Mouse (Mus musculus): ENCODE measurements around the gene Mfsd2b. TPM values are rescaled to one million over a fixed set of nuclear protein-coding genes. Genes with fewer than 3 reads are reported as not detected.

The Mfsd2b gene
- polyA plus RNA-seq, 1 experiment from 2014 or later = 117 TPM

DNA sequence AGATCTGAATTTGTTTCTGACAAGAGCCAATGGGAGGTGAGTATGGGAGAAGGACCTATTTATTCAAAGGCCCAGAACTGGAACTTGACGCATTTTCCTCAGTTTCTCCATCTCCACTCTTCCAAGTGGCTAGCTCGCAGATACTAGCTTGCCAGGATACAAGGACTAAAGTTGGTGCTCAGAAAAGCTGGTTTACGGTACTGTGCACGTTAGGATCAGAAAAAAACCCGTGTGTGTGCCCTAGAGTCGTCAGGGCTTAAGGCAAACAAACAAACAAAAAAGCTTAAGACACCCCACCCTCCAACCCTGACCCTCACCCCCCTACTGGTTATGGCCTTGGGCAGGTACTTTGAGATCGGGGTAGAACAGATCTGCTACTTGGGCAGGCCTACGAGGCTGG is 31.7 kb downstream of the Mfsd2b start:
- H3K36me3 ChIP-seq (ENCODE audit: control insufficient read depth, insufficient read depth, low read length) = no peaks in the 10 kb centered on the region; the same call in 1 of the 2 replicates
- 84% methylated on average over 8 of the region's 8 CpGs for WGBS
- H3K9ac ChIP-seq (ENCODE audit: low read depth, low read length) = no peak overlapping the region
- H3K27ac ChIP-seq (ENCODE audit: low read depth, low read length) = no peak overlapping the region
- DNase-seq (ENCODE audit: low spot score) (no peak), ATAC-seq (replicated peaks; ENCODE audit: low FRiP score) (no peak)
- H3K4me1 ChIP-seq (replicated peaks; ENCODE audit: control insufficient read depth, insufficient read depth, low read length) = peaks cover 19% of the 10 kb centered on the region
- H3K4me3 ChIP-seq (ENCODE audit: low read depth, low read length) = no peak overlapping the region
- no peaks in the 10 kb centered on the region for H3K9me3 ChIP-seq (ENCODE audit: control insufficient read depth, low read length)
- no peaks in the 10 kb centered on the region for H3K27me3 ChIP-seq (replicated peaks; ENCODE audit: control insufficient read depth, insufficient read depth, low read length)
- peak overlapping the region; percentile 99 for H3K4me2 ChIP-seq

DNA sequence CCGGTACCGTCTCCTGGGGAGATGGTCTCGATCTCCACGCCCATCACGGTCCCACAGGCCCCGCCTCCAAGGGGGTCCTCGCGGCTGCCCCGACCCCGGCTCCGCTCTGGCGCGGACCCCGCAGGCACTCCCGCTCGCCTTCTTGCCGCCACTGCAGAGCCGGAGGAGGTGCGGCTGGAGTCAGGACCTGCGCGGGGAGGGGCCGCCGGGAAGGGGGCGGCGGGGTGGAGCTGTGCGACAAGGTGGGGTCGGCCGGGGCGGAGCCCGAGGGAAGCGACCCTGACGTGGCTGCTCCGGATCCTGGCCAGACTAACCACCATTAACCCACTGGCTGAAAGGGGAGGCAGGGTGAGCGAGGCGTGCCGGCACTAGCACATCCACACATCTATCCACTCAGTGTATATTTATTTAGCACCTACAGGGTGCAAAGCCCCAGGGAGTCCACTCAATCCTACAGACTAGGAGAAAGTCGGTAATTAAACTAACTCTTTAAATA is 32.7 kb downstream of the Mfsd2b start, which contains the start of gene Fkbp1b:
Fkbp1b (minus strand) TSS at position 200 of the 496 bp plus-strand sequence.
- ATAC-seq (replicated peaks; ENCODE audit: low FRiP score) (peak; percentile 75), DNase-seq (ENCODE audit: low spot score) (peak; percentile 84)
- Histone ChIP-seq H3K9ac (ENCODE audit: low read depth, low read length) (peak within 1 kb of the TSS; percentile 72), H3K4me1 (replicated peaks; ENCODE audit: control insufficient read depth, insufficient read depth, low read length) (peaks cover 19% of the 10 kb centered on the region), H3K4me2 (peak within 1 kb of the TSS; percentile 99), H3K36me3 (ENCODE audit: control insufficient read depth, insufficient read depth, low read length) (no peaks in the 10 kb centered on the region; the same call in 1 of the 2 replicates), H3K27ac (ENCODE audit: low read depth, low read length) (no peak within 1 kb of the TSS), H3K27me3 (replicated peaks; ENCODE audit: control insufficient read depth, insufficient read depth, low read length) (no peaks in the 10 kb centered on the region), H3K4me3 (ENCODE audit: low read depth, low read length) (peak within 1 kb of the TSS; percentile 84), H3K9me3 (ENCODE audit: control insufficient read depth, low read length) (no peaks in the 10 kb centered on the region)
- under 1% methylated on average over 36 of the region's 37 CpGs for WGBS

- DNase-seq (ENCODE audit: low spot score) (no peak), ATAC-seq (replicated peaks; ENCODE audit: low FRiP score) (no peak)
- Histone ChIP-seq H3K27me3 (replicated peaks; ENCODE audit: control insufficient read depth, insufficient read depth, low read length) (no peaks in the 10 kb centered on the region), H3K27ac (ENCODE audit: low read depth, low read length) (no peak overlapping the region), H3K36me3 (ENCODE audit: control insufficient read depth, insufficient read depth, low read length) (no peaks in the 10 kb centered on the region), H3K4me3 (ENCODE audit: low read depth, low read length) (peak overlapping the region; percentile 84), H3K9me3 (ENCODE audit: control insufficient read depth, low read length) (no peaks in the 10 kb centered on the region), H3K9ac (ENCODE audit: low read depth, low read length) (peak overlapping the region; percentile 72), H3K4me2 (peak overlapping the region; percentile 99), H3K4me1 (replicated peaks; ENCODE audit: control insufficient read depth, insufficient read depth, low read length) (peaks cover 19% of the 10 kb centered on the region)
- under 1% methylated on average over 11 of the region's 11 CpGs for WGBS
These were observed 33.4 kb downstream of the Mfsd2b start for GRCm38 (mm10) chr12:4840741-4841140.

DNA sequence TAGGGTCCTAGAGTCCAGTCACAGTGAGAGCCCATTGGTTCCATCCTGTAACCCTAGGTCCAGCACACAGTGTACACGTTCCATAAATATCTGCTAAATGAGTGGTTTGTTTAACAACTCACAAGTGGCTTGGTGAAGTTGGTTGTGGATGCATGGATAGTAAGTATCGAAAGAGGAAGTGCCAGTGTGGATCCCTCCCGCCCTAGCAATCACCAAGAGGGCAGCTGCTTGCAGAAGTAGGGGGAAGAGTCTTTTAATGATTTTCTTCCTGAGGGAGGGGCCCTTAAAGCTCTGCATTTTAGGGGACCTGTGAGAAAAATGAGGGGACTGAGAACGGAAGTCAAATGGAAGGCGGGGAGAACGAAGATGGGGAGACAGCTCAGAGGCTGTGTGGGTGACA is 34.1 kb downstream of the Mfsd2b start:
- no peak overlapping the region for H3K27ac ChIP-seq (ENCODE audit: low read depth, low read length)
- no peak for ATAC-seq (replicated peaks; ENCODE audit: low FRiP score)
- no peaks in the 10 kb centered on the region for H3K27me3 ChIP-seq (replicated peaks; ENCODE audit: control insufficient read depth, insufficient read depth, low read length)
- H3K9ac ChIP-seq (ENCODE audit: low read depth, low read length) = no peak overlapping the region
- H3K4me3 ChIP-seq (ENCODE audit: low read depth, low read length) = peak overlapping the region; percentile 84; the same call in 1 of the 2 replicates
- H3K4me2 ChIP-seq = peak overlapping the region; percentile 99
- H3K36me3 ChIP-seq (ENCODE audit: control insufficient read depth, insufficient read depth, low read length) = no peaks in the 10 kb centered on the region
- DNase-seq (ENCODE audit: low spot score) = no peak
- H3K9me3 ChIP-seq (ENCODE audit: control insufficient read depth, low read length) = no peaks in the 10 kb centered on the region
- H3K4me1 ChIP-seq (replicated peaks; ENCODE audit: control insufficient read depth, insufficient read depth, low read length) = peaks cover 19% of the 10 kb centered on the region
- 30% methylated on average over 6 of the region's 6 CpGs for WGBS

GRCm38 (mm10) chr12:4836959-4837358 is 37.2 kb downstream of the Mfsd2b start:
- Histone ChIP-seq H3K36me3 (ENCODE audit: control insufficient read depth, insufficient read depth, low read length) (no peaks in the 10 kb centered on the region; the same call in 1 of the 2 replicates), H3K9me3 (ENCODE audit: control insufficient read depth, low read length) (no peaks in the 10 kb centered on the region), H3K27me3 (replicated peaks; ENCODE audit: control insufficient read depth, insufficient read depth, low read length) (no peaks in the 10 kb centered on the region), H3K4me3 (ENCODE audit: low read depth, low read length) (no peak overlapping the region), H3K9ac (ENCODE audit: low read depth, low read length) (no peak overlapping the region), H3K4me2 (no peak overlapping the region), H3K27ac (ENCODE audit: low read depth, low read length) (no peak overlapping the region), H3K4me1 (replicated peaks; ENCODE audit: control insufficient read depth, insufficient read depth, low read length) (peaks cover 8% of the 10 kb centered on the region)
- WGBS = 39% methylated on average over 4 of the region's 4 CpGs
- ATAC-seq (replicated peaks; ENCODE audit: low FRiP score) = no peak
- DNase-seq (ENCODE audit: low spot score) = no peak

- Histone ChIP-seq H3K27ac (ENCODE audit: low read depth, low read length) (no peak overlapping the region), H3K4me3 (ENCODE audit: low read depth, low read length) (no peak overlapping the region), H3K36me3 (ENCODE audit: control insufficient read depth, insufficient read depth, low read length) (peaks cover 7% of the 10 kb centered on the region; the same call in 1 of the 2 replicates), H3K27me3 (replicated peaks; ENCODE audit: control insufficient read depth, insufficient read depth, low read length) (no peaks in the 10 kb centered on the region), H3K9ac (ENCODE audit: low read depth, low read length) (no peak overlapping the region), H3K4me2 (no peak overlapping the region), H3K9me3 (ENCODE audit: control insufficient read depth, low read length) (no peaks in the 10 kb centered on the region), H3K4me1 (replicated peaks; ENCODE audit: control insufficient read depth, insufficient read depth, low read length) (no peaks in the 10 kb centered on the region)
- no peak for DNase-seq (ENCODE audit: low spot score)
- 72% methylated on average over 3 of the region's 3 CpGs for WGBS
- ATAC-seq (replicated peaks; ENCODE audit: low FRiP score) = no peak
These were observed 46.9 kb downstream of the Mfsd2b start for GRCm38 (mm10) chr12:4827256-4827655.

GRCm38 (mm10) chr12:4817361-4818101 is 56.6 kb downstream of the Mfsd2b start, which contains the start of gene Sf3b6:
Sf3b6 (plus strand) TSS chr12:4817544.
- Histone ChIP-seq H3K27ac (ENCODE audit: low read depth, low read length) (peak within 1 kb of the TSS; percentile 80), H3K9ac (ENCODE audit: low read depth, low read length) (peak within 1 kb of the TSS; percentile 74), H3K4me2 (peak within 1 kb of the TSS; percentile 80), H3K9me3 (ENCODE audit: control insufficient read depth, low read length) (no peaks in the 10 kb centered on the region), H3K4me1 (replicated peaks; ENCODE audit: control insufficient read depth, insufficient read depth, low read length) (peaks cover 4% of the 10 kb centered on the region), H3K4me3 (ENCODE audit: low read depth, low read length) (peak within 1 kb of the TSS; percentile 66), H3K36me3 (ENCODE audit: control insufficient read depth, insufficient read depth, low read length) (peaks cover 6% of the 10 kb centered on the region), H3K27me3 (replicated peaks; ENCODE audit: control insufficient read depth, insufficient read depth, low read length) (no peaks in the 10 kb centered on the region)
- under 1% methylated on average over 49 of the region's 49 CpGs for WGBS
- DNase-seq (ENCODE audit: low spot score) (peak; percentile 97), ATAC-seq (replicated peaks; ENCODE audit: low FRiP score) (peak; percentile 97)

- peak; percentile 66; the same call in 1 of the 2 replicates for ATAC-seq (replicated peaks; ENCODE audit: low FRiP score)
- Histone ChIP-seq H3K9ac (ENCODE audit: low read depth, low read length) (peak overlapping the region; percentile 73), H3K27ac (ENCODE audit: low read depth, low read length) (peak overlapping the region; percentile 80), H3K9me3 (ENCODE audit: control insufficient read depth, low read length) (no peaks in the 10 kb centered on the region), H3K4me1 (replicated peaks; ENCODE audit: control insufficient read depth, insufficient read depth, low read length) (peaks cover 4% of the 10 kb centered on the region), H3K36me3 (ENCODE audit: control insufficient read depth, insufficient read depth, low read length) (peaks cover 3% of the 10 kb centered on the region), H3K4me3 (ENCODE audit: low read depth, low read length) (peak overlapping the region; percentile 66), H3K4me2 (peak overlapping the region; percentile 77), H3K27me3 (replicated peaks; ENCODE audit: control insufficient read depth, insufficient read depth, low read length) (no peaks in the 10 kb centered on the region)
- 9% methylated on average over 24 of the region's 24 CpGs for WGBS
- DNase-seq (ENCODE audit: low spot score) = no peak
These were observed 57.3 kb downstream of the Mfsd2b start for GRCm38 (mm10) chr12:4816680-4817360.

All from liver, embryonic 11.5 days (tissue).